Mouse (Mus musculus) forebrain, embryonic 12.5 days (tissue): ENCODE data around the gene Gpr4. TPM values are rescaled to one million over a fixed set of nuclear protein-coding genes. Genes with fewer than 3 reads are reported as not detected.
A peak's percentile ranks its signal among the peaks of the same experiment; 100 is the strongest.

Experiments
- ATAC-seq: fragments of 200-750 bp; cut with Nextera tagmentation; 2 replicates; pipeline ENCODE4 v1.8.0; 2017; ENCODE audit warnings: moderate TSS enrichment; ENCODE audit not compliant: low FRiP score
- H3K27ac ChIP-seq: fragments of 300-500 bp; sonication (generic); 2 replicates; pipeline ENCODE4 v1.5.1; 2016; ENCODE audit warnings: mild to moderate bottlenecking
- H3K27me3 ChIP-seq: fragments of 300-500 bp; sonication (generic); 2 replicates; pipeline ENCODE4 v1.6.1; 2016; ENCODE audit warnings: mild to moderate bottlenecking
- H3K36me3 ChIP-seq: fragments of 300-500 bp; sonication (generic); replicated peaks from 2 replicates; pipeline ENCODE4 v1.6.1; 2016; ENCODE audit warnings: mild to moderate bottlenecking
- H3K4me1 ChIP-seq: fragments of 300-500 bp; sonication (generic); 2 replicates; pipeline ENCODE4 v1.6.1; 2016
- H3K4me2 ChIP-seq: fragments of 300-500 bp; sonication (generic); 2 replicates; pipeline ENCODE4 v1.6.1; 2016; ENCODE audit warnings: mild to moderate bottlenecking, moderate library complexity
- H3K4me3 ChIP-seq: fragments of 300-500 bp; sonication (generic); replicated peaks from 2 replicates; pipeline ENCODE4 v1.5.1; 2016; ENCODE audit warnings: mild to moderate bottlenecking
- H3K9ac ChIP-seq: fragments of 300-500 bp; sonication (generic); 2 replicates; pipeline ENCODE4 v1.6.1; 2016; ENCODE audit warnings: mild to moderate bottlenecking
- H3K9me3 ChIP-seq: fragments of 300-500 bp; sonication (generic); 2 replicates; pipeline ENCODE4 v1.6.1; 2016
- WGBS: fragments of 180-500 bp; shearing (Covaris S2); methylation state at CpG from one replicate; pipeline ENCODE4 v1.1.7; 2016; 5-methylcytosine and 5-hydroxymethylcytosine counted together
- polyA plus RNA-seq: library from polyadenylated mRNA; unstranded; fragments of >200 nt; fragmentation: Nextera tagmentation; extraction: Ambion mirVana; gene quantifications from 2 replicates; pipeline ENCODE4 v1.2.1, GENCODE M21; 2016

The Gpr4 gene
- polyA plus RNA-seq, 1 experiment from 2014 or later = 1.6 TPM

GRCm38 (mm10) chr7:19175708-19176515 lies 36.4 kb upstream of the Gpr4 start, which contains the start of gene Eml2:
TSS of gene Eml2 (plus strand) at chr7:19176421.
- Histone ChIP-seq H3K27me3 (peaks cover 71% of the 10 kb centered on the region), H3K4me2 (peak within 1 kb of the TSS; percentile 71), H3K27ac (peak within 1 kb of the TSS; percentile 61; the same call in 1 of the 2 replicates), H3K4me3 (peak within 1 kb of the TSS; percentile 53), H3K4me1 (peaks cover 57% of the 10 kb centered on the region), H3K9me3 (no peaks in the 10 kb centered on the region), H3K36me3 (no peaks in the 10 kb centered on the region), H3K9ac (peak within 1 kb of the TSS; percentile 57)
- ATAC-seq = peak; percentile 88
- WGBS = under 1% methylated on average over 30 of the region's 30 CpGs

GRCm38 (mm10) chr7:19176516-19176947 lies 35.8 kb upstream of the Gpr4 start:
- H3K36me3 ChIP-seq = no peaks in the 10 kb centered on the region
- WGBS = 3% methylated on average over 17 of the region's 21 CpGs
- peak overlapping the region; percentile 53 for H3K4me3 ChIP-seq
- peaks cover 63% of the 10 kb centered on the region for H3K4me1 ChIP-seq
- peak overlapping the region; percentile 57 for H3K9ac ChIP-seq
- no peaks in the 10 kb centered on the region for H3K9me3 ChIP-seq
- ATAC-seq = peak; percentile 33
- peak overlapping the region; percentile 61; the same call in 1 of the 2 replicates for H3K27ac ChIP-seq
- peak overlapping the region; percentile 71 for H3K4me2 ChIP-seq
- H3K27me3 ChIP-seq = peaks cover 75% of the 10 kb centered on the region

DNA sequence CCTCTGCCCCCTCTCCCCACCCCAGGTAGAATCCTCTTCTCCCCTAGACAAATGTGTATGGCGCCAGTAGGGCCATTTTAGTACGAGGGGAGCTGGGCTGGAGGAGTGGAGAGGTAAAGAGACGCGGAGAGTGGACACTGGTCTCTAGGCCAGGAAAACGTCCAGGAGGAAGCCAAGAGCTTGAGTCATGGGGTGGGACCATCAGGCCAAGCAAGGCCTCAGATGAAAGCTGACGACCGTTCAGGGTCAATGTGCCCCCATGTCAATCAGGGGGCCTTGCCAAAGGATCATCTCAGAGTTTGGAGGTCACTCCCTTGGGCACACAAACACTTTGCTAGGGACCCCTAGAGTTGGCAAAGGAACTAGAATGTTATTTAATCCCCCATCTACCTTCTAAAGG lies 35.1 kb upstream of the Gpr4 start:
- Histone ChIP-seq H3K27ac (no peak overlapping the region), H3K9ac (no peak overlapping the region; the same call in 1 of the 2 replicates), H3K4me2 (peak overlapping the region; percentile 71), H3K9me3 (no peaks in the 10 kb centered on the region), H3K4me1 (peaks cover 61% of the 10 kb centered on the region), H3K36me3 (no peaks in the 10 kb centered on the region), H3K4me3 (peak overlapping the region; percentile 53), H3K27me3 (peaks cover 71% of the 10 kb centered on the region)
- 66% methylated on average over 7 of the region's 7 CpGs for WGBS
- ATAC-seq = no peak

DNA sequence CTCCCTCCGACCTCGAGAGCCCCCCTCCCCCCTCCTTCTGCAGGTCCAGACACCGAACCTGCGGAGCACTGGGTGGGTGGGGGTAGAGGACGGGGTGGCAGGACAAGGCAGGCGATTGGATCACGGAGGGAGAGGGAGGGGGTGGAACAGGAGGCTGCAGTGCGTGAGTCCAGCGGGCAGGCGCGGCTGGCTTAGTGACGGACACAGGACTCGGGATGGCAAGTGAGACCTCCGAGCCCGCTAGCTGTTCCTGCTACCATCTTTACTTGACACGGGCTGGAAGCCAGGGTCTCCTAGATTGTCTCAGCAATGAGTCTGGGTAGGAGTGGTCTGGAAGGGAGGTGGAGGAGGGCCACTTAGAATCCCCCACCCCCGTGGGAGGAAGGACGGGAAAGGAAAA lies 34.3 kb upstream of the Gpr4 start:
- H3K4me1 ChIP-seq = peaks cover 55% of the 10 kb centered on the region

DNA sequence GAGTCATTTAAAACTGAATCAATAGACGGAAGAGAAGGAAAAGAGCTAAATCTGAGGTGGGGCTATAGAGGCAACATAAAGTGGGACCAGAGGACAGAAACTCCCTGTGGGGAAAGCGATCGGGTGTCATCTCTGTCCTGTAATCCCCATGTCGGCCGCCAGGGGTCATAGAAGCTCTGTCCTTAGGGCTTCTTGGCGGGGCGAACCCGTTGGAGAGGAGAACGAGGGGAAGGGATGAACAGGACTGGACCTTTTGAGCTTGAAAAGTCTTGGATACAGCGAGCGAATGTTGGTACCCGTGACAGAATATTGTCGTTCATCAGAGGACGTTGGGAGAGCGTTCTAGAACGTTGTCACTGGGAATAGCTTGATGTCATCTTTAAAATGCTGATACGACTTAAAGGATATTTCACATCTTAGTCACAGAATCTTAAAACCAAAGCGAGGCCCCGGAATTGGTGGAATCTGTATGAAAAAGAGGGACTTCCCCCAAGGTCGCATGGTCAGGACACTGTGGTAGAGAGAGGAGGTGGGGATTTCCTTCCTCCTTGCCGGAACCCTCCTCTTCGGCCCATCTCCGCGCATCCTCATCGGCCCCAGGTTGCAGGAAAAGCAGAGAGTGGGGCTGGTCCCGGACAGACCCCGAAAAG lies 33.8 kb upstream of the Gpr4 start:
- ATAC-seq = no peak
- H3K9ac ChIP-seq = 0 out of 2 replicates have a peak overlapping the region, but pooled peaks have one; percentile 5
- H3K4me3 ChIP-seq = peak overlapping the region; percentile 30
- H3K4me1 ChIP-seq = peaks cover 55% of the 10 kb centered on the region
- no peak overlapping the region for H3K27ac ChIP-seq
- 7% methylated on average over 27 of the region's 27 CpGs for WGBS
- H3K27me3 ChIP-seq = peaks cover 66% of the 10 kb centered on the region
- H3K9me3 ChIP-seq = no peaks in the 10 kb centered on the region
- 0 out of 2 replicates have a peak, but pooled peaks cover 2% of the 10 kb centered on the region for H3K36me3 ChIP-seq
- peak overlapping the region; percentile 49 for H3K4me2 ChIP-seq

More for the DNA sequence above, 34.3 kb upstream of the Gpr4 start:
- Histone ChIP-seq H3K27me3 (peaks cover 69% of the 10 kb centered on the region), H3K9me3 (no peaks in the 10 kb centered on the region), H3K4me2 (peak overlapping the region; percentile 49), H3K4me3 (peak overlapping the region; percentile 15), H3K9ac (no peak overlapping the region), H3K27ac (no peak overlapping the region), H3K36me3 (no peaks in the 10 kb centered on the region)
- 6% methylated on average over 18 of the region's 18 CpGs for WGBS
- ATAC-seq = no peak

DNA sequence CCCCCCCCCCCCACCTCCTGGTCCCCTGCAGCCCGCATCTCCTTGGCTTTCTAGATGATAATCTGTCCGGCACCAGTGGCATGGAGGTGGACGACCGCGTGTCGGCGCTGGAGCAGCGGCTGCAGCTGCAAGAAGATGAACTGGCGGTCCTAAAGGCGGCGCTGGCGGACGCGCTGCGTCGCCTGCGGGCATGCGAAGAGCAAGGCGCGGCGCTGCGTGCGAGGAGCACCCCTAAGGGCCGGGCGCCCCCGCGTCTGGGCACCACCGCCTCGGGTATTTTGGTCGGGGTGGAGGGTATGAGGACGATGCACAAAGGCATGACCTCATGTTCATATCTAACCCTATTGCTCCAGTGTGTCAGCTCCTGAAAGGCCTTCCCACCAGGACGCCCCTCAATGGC lies 33.2 kb upstream of the Gpr4 start:
- Histone ChIP-seq H3K4me3 (peak overlapping the region; percentile 30), H3K4me1 (peaks cover 57% of the 10 kb centered on the region), H3K9me3 (no peaks in the 10 kb centered on the region), H3K4me2 (peak overlapping the region; percentile 49), H3K36me3 (0 out of 2 replicates have a peak, but pooled peaks cover 4% of the 10 kb centered on the region), H3K27me3 (peaks cover 64% of the 10 kb centered on the region), H3K9ac (peak overlapping the region; percentile 5), H3K27ac (no peak overlapping the region)
- ATAC-seq = no peak
- under 1% methylated on average over 32 of the region's 32 CpGs for WGBS

- Histone ChIP-seq H3K4me1 (peaks cover 65% of the 10 kb centered on the region), H3K27me3 (peaks cover 60% of the 10 kb centered on the region), H3K36me3 (0 out of 2 replicates have a peak, but pooled peaks cover 4% of the 10 kb centered on the region), H3K9ac (no peak overlapping the region), H3K9me3 (no peaks in the 10 kb centered on the region), H3K4me2 (no peak overlapping the region), H3K27ac (no peak overlapping the region), H3K4me3 (peak overlapping the region; percentile 30; the same call in 1 of the 2 replicates)
- no peak for ATAC-seq
- WGBS = 44% methylated on average over 6 of the region's 6 CpGs
Observed at GRCm38 (mm10) chr7:19179936-19180335, 32.4 kb upstream of the Gpr4 start.

- Histone ChIP-seq H3K27me3 (peaks cover 53% of the 10 kb centered on the region), H3K36me3 (peaks cover 6% of the 10 kb centered on the region; the same call in 1 of the 2 replicates), H3K4me1 (peaks cover 68% of the 10 kb centered on the region), H3K4me2 (peak overlapping the region; percentile 67), H3K9me3 (no peaks in the 10 kb centered on the region), H3K4me3 (peak overlapping the region; percentile 47), H3K9ac (peak overlapping the region; percentile 59), H3K27ac (no peak overlapping the region)
- WGBS = under 1% methylated on average over 26 of the region's 27 CpGs
- ATAC-seq = no peak
Observed at GRCm38 (mm10) chr7:19180862-19181429, 31.4 kb upstream of the Gpr4 start.

DNA sequence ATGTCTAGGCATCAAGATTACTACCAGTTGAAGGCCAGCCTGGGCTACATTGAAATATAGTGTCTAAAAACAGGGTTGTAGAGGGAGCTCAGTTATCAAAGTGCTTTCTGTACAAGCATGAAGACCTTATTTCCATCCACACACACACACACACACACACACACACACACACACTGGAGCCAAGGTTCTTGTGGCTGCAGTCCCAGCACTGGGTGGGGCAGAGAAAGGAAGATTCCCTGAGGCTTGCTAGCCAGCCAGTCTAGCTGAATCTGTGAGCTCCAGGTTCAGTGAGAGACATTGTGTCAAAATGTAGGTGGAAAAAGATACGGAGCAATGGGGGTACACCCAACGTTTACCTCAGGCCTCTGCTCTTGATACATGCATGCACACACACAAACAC lies 28.1 kb upstream of the Gpr4 start:
- 77% methylated on average over 2 of the region's 2 CpGs for WGBS
- Histone ChIP-seq H3K9me3 (no peaks in the 10 kb centered on the region), H3K9ac (no peak overlapping the region), H3K4me3 (no peak overlapping the region), H3K27ac (peak overlapping the region; percentile 85), H3K4me2 (peak overlapping the region; percentile 30; the same call in 1 of the 2 replicates), H3K27me3 (peaks cover 20% of the 10 kb centered on the region), H3K36me3 (peaks cover 22% of the 10 kb centered on the region), H3K4me1 (peaks cover 42% of the 10 kb centered on the region)
- ATAC-seq = peak; percentile 3; the same call in 1 of the 2 replicates

DNA sequence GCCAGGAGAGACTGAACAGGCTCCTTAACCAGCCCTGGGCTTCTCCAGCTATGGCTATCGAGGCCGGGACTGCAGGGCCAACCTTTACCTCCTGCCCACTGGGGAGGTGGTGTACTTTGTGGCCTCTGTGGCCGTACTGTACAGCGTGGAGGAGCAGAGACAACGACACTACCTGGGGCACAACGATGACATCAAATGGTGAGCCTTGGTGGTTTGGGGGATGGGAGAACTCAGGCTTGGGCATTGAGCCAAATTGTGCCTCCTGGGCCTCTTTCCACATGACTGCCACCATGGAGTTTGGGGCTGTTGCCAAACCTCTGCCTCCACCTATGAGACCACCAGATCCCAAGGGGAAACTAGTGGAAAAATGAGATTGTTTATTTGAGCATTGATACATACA lies 27.6 kb upstream of the Gpr4 start:
- peaks cover 14% of the 10 kb centered on the region for H3K27me3 ChIP-seq
- peaks cover 23% of the 10 kb centered on the region for H3K36me3 ChIP-seq
- 55% methylated on average over 6 of the region's 6 CpGs for WGBS
- H3K9me3 ChIP-seq = no peaks in the 10 kb centered on the region
- H3K9ac ChIP-seq = no peak overlapping the region
- peak overlapping the region; percentile 85 for H3K27ac ChIP-seq
- H3K4me3 ChIP-seq = peak overlapping the region; percentile 8; the same call in 1 of the 2 replicates
- H3K4me1 ChIP-seq = peaks cover 37% of the 10 kb centered on the region
- peak overlapping the region; percentile 30 for H3K4me2 ChIP-seq
- peak; percentile 70 for ATAC-seq

DNA sequence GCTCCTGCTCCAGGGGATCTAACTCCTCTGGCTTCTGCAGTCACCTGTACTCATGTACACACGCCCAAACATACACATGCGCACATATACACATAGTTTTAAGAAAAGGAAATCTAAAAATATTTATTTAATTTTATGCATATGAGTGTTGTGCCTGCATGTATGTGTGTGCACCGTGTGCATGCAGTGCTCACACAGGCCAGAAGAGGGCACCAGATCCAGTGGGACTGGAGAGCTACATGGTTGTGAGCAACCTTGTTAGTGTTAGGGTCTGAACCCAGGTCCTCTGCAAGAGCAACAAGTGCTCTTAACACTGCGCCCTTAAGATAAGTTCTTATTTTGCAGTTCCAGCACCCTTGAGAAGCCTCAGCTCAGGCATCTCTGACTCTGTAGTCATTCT lies 17.7 kb upstream of the Gpr4 start:
- no peak overlapping the region for H3K27ac ChIP-seq
- H3K27me3 ChIP-seq = no peaks in the 10 kb centered on the region
- no peak for ATAC-seq
- no peak overlapping the region for H3K4me3 ChIP-seq
- H3K36me3 ChIP-seq = peaks cover 68% of the 10 kb centered on the region
- H3K9ac ChIP-seq = no peak overlapping the region
- no peaks in the 10 kb centered on the region for H3K4me1 ChIP-seq
- peaks cover 6% of the 10 kb centered on the region; the same call in 1 of the 2 replicates for H3K9me3 ChIP-seq
- 97% methylated on average over 4 of the region's 4 CpGs for WGBS
- H3K4me2 ChIP-seq = no peak overlapping the region

DNA sequence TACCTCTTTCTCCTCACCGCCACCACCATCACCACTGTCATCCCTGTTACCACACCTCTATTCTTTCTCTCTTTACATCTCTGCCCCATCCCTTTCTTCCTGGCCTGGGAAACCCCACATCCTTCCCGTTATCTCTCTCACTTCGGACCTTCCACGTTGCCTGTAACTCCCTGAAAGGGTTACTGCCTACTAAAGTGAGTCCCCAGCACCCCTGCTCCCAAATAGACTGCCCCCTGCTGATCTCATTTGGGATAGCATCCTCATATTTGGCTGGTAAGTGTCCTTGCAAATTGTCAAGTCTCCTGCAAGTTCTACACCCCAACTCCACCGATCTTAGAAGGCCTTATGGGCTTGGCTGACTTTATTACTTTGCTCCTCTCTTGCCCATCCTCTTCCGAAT lies 15.7 kb upstream of the Gpr4 start:
- H3K36me3 ChIP-seq = peaks cover 60% of the 10 kb centered on the region

More for the DNA sequence above, 15.7 kb upstream of the Gpr4 start:
- Histone ChIP-seq H3K27ac (no peak overlapping the region), H3K4me1 (no peaks in the 10 kb centered on the region), H3K4me3 (no peak overlapping the region), H3K27me3 (no peaks in the 10 kb centered on the region), H3K9ac (no peak overlapping the region), H3K4me2 (no peak overlapping the region), H3K9me3 (peaks cover 6% of the 10 kb centered on the region; the same call in 1 of the 2 replicates)
- 71% methylated on average over 6 of the region's 6 CpGs for WGBS
- ATAC-seq = no peak
